Mouse (Mus musculus) stomach, embryonic 15.5 days (tissue): ENCODE results near the gene Ptms. TPM values are rescaled to one million over a fixed set of nuclear protein-coding genes. Genes with fewer than 3 reads are reported as not detected.
A peak's percentile ranks its signal among the peaks of the same experiment; 100 is the strongest.

Experiments
- ATAC-seq: fragments of 200-750 bp; cut with Nextera tagmentation; 2 replicates; pipeline ENCODE4 v1.8.0; 2017; ENCODE audit warnings: low read depth, moderate number of reproducible peaks, moderate TSS enrichment; ENCODE audit not compliant: insufficient read depth, low FRiP score
- H3K27ac ChIP-seq: fragments of 300-500 bp; sonication (generic); 2 replicates; pipeline ENCODE4 v1.5.1; 2015; ENCODE audit warnings: mild to moderate bottlenecking, inconsistent platforms
- H3K27me3 ChIP-seq: fragments of 300-500 bp; sonication (generic); replicated peaks from 2 replicates; pipeline ENCODE4 v1.6.1; 2015; ENCODE audit warnings: inconsistent platforms
- H3K36me3 ChIP-seq: fragments of 300-500 bp; sonication (generic); 2 replicates; pipeline ENCODE4 v1.6.1; 2015; ENCODE audit warnings: inconsistent platforms
- H3K4me1 ChIP-seq: fragments of 300-500 bp; sonication (generic); 2 replicates; pipeline ENCODE4 v1.6.1; 2015; ENCODE audit warnings: inconsistent platforms
- H3K4me2 ChIP-seq: fragments of 300-500 bp; sonication (generic); 2 replicates; pipeline ENCODE4 v1.6.1; 2015; ENCODE audit warnings: mild to moderate bottlenecking, inconsistent platforms
- H3K4me3 ChIP-seq: fragments of 300-500 bp; sonication (generic); replicated peaks from 2 replicates; pipeline ENCODE4 v1.5.1; 2015; ENCODE audit warnings: inconsistent platforms
- H3K9ac ChIP-seq: fragments of 300-500 bp; sonication (generic); 2 replicates; pipeline ENCODE4 v1.6.1; 2015; ENCODE audit warnings: inconsistent platforms
- H3K9me3 ChIP-seq: fragments of 300-500 bp; sonication (generic); 2 replicates; pipeline ENCODE4 v1.6.1; 2016; ENCODE audit warnings: inconsistent platforms
- whole genome bisulfite sequencing: fragments of 180-500 bp; shearing (Covaris S2); methylation state at CpG from one replicate; pipeline ENCODE4 v1.1.7; 2015; 5-methylcytosine and 5-hydroxymethylcytosine counted together
- polyA plus RNA-seq: library from polyadenylated mRNA; unstranded; fragments of >200 nt; fragmentation: Nextera tagmentation; extraction: Ambion mirVana; gene quantifications from 2 replicates; pipeline ENCODE4 v1.2.1, GENCODE M21; 2015

The Ptms gene
- 322 and 340 TPM in 2 replicates for polyA plus RNA-seq

DNA sequence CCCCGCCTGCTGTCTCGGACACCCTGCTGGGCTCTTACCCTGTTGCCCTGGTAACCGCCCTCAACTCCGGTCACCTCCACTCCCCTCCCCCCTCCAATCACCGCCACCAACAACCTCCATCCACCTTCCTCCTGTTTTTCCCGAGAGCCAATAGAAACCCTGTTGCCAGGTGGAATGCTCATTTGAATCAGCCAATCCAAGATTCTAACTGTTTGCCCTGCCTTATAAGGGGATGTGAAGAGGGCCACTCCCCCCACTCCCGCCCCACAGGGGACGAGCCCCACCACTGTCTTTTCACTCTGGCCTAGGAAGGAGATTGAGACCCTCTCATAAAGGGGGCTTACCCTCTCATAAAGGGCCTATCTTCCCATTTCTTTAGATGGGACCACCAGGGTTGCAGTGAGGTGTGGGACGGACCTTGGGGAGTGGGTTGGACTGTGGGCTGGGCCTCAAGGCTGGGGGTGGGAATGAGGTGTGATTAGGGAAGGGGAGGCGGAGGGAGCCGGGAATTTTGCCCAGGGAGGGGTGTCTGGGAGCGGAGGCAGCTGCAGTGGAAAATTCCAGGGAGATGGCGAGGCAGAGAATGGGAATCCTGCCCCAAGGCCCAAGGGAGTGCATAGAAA, at the start of gene Ptms:
Gene Ptms (minus strand): TSS at position 409 of the 623 bp plus-strand sequence.
- Histone ChIP-seq H3K27ac (peak within 1 kb of the TSS; percentile 100), H3K4me1 (peaks cover 38% of the 10 kb centered on the region), H3K4me3 (peak within 1 kb of the TSS; percentile 29), H3K9ac (no peak within 1 kb of the TSS), H3K9me3 (no peaks in the 10 kb centered on the region), H3K36me3 (no peaks in the 10 kb centered on the region), H3K4me2 (peak within 1 kb of the TSS; percentile 75), H3K27me3 (no peaks in the 10 kb centered on the region)
- WGBS = 3% methylated on average over 13 of the region's 13 CpGs
- ATAC-seq = peak; percentile 82

- H3K9ac ChIP-seq = no peak overlapping the region
- H3K4me2 ChIP-seq = no peak overlapping the region
- no peaks in the 10 kb centered on the region for H3K9me3 ChIP-seq
- no peaks in the 10 kb centered on the region for H3K36me3 ChIP-seq
- WGBS = 64% methylated on average over 4 of the region's 4 CpGs
- no peak overlapping the region for H3K4me3 ChIP-seq
- no peaks in the 10 kb centered on the region for H3K27me3 ChIP-seq
- no peak for ATAC-seq
- no peak overlapping the region for H3K27ac ChIP-seq
- peaks cover 6% of the 10 kb centered on the region for H3K4me1 ChIP-seq
These were observed 47.9 kb upstream of the Ptms start for GRCm38 (mm10) chr6:124967766-124968165.

GRCm38 (mm10) chr6:124966466-124967118, 46.7 kb upstream of the Ptms start:
- Histone ChIP-seq H3K27ac (no peak overlapping the region), H3K4me2 (peak overlapping the region; percentile 95), H3K27me3 (no peaks in the 10 kb centered on the region), H3K4me1 (peaks cover 6% of the 10 kb centered on the region), H3K36me3 (peaks cover 2% of the 10 kb centered on the region; the same call in 1 of the 2 replicates), H3K9ac (no peak overlapping the region), H3K4me3 (peak overlapping the region; percentile 74; the same call in 1 of the 2 replicates), H3K9me3 (no peaks in the 10 kb centered on the region)
- no peak for ATAC-seq
- 93% methylated on average over 7 of the region's 7 CpGs for WGBS

- peaks cover 8% of the 10 kb centered on the region for H3K36me3 ChIP-seq
These were observed 45.8 kb upstream of the Ptms start for GRCm38 (mm10) chr6:124965747-124966146.

DNA sequence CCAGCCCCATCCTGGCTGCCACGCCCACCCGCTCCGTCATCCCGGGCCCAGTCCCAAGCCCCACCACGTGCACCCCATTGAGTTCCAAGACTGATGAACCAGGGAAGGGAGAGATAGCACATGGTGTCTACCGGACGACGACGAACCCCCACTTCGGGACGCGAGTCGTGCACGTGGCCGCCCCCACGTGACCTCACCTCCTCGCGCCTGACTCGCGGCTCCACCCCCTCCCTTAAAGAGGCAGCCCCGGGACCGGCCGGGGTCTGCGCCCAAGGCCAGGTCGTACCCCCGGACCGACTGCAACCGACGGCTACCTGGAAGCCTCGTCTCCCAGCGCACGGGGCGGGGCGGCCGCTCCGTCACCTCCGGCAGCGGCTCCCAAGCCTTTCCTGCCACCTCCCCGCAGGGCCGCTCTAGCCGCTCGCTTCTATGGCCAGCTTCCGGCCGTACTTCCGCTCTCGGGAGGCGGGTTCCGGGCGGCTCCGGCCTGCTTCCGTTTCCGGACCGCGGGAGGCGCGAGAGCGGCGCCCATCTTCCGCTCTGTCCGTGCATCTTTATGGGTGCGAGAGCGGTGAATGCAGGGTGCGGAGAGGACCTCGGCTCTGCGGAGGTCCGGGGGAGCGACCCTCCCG, 45.3 kb upstream of the Ptms start, which contains the start of gene Cops7a:
Gene Cops7a (minus strand): TSS at position 451 of the 632 bp plus-strand sequence.
- H3K4me3 ChIP-seq = peak within 1 kb of the TSS; percentile 74
- H3K9me3 ChIP-seq = no peaks in the 10 kb centered on the region
- peak within 1 kb of the TSS; percentile 89 for H3K27ac ChIP-seq
- under 1% methylated on average over 66 of the region's 68 CpGs for WGBS
- peaks cover 6% of the 10 kb centered on the region for H3K4me1 ChIP-seq
- H3K27me3 ChIP-seq = no peaks in the 10 kb centered on the region
- peaks cover 10% of the 10 kb centered on the region for H3K36me3 ChIP-seq
- peak within 1 kb of the TSS; percentile 73 for H3K9ac ChIP-seq
- H3K4me2 ChIP-seq = peak within 1 kb of the TSS; percentile 95
- peak; percentile 94 for ATAC-seq

More at GRCm38 (mm10) chr6:124965747-124966146, 45.8 kb upstream of the Ptms start:
- no peaks in the 10 kb centered on the region for H3K9me3 ChIP-seq
- peak overlapping the region; percentile 95 for H3K4me2 ChIP-seq
- WGBS = 12% methylated on average over 15 of the region's 15 CpGs
- peak overlapping the region; percentile 73 for H3K9ac ChIP-seq
- no peaks in the 10 kb centered on the region for H3K27me3 ChIP-seq
- peak overlapping the region; percentile 89 for H3K27ac ChIP-seq
- ATAC-seq = no peak
- peaks cover 6% of the 10 kb centered on the region for H3K4me1 ChIP-seq
- peak overlapping the region; percentile 74 for H3K4me3 ChIP-seq

GRCm38 (mm10) chr6:124964638-124965037, 44.7 kb upstream of the Ptms start:
- peaks cover 16% of the 10 kb centered on the region for H3K36me3 ChIP-seq
- peak; percentile 5; the same call in 1 of the 2 replicates for ATAC-seq
- WGBS = 28% methylated on average over 16 of the region's 16 CpGs

GRCm38 (mm10) chr6:124961021-124961420, 41.1 kb upstream of the Ptms start:
- no peak overlapping the region for H3K9ac ChIP-seq
- H3K4me2 ChIP-seq = no peak overlapping the region
- H3K27ac ChIP-seq = no peak overlapping the region
- H3K4me1 ChIP-seq = peaks cover 6% of the 10 kb centered on the region
- no peaks in the 10 kb centered on the region for H3K9me3 ChIP-seq
- no peak for ATAC-seq
- peaks cover 29% of the 10 kb centered on the region for H3K36me3 ChIP-seq
- no peaks in the 10 kb centered on the region for H3K27me3 ChIP-seq
- WGBS = 88% methylated on average over 12 of the region's 12 CpGs
- H3K4me3 ChIP-seq = no peak overlapping the region

More at GRCm38 (mm10) chr6:124964638-124965037, 44.7 kb upstream of the Ptms start:
- Histone ChIP-seq H3K4me3 (peak overlapping the region; percentile 74), H3K9ac (peak overlapping the region; percentile 63; the same call in 1 of the 2 replicates), H3K27ac (peak overlapping the region; percentile 89; the same call in 1 of the 2 replicates), H3K4me2 (peak overlapping the region; percentile 95), H3K9me3 (no peaks in the 10 kb centered on the region), H3K4me1 (peaks cover 6% of the 10 kb centered on the region), H3K27me3 (no peaks in the 10 kb centered on the region)

GRCm38 (mm10) chr6:124959960-124960359, 40.1 kb upstream of the Ptms start:
- 92% methylated on average over 13 of the region's 13 CpGs for WGBS
- H3K27me3 ChIP-seq = no peaks in the 10 kb centered on the region
- no peak for ATAC-seq
- peaks cover 6% of the 10 kb centered on the region for H3K4me1 ChIP-seq
- no peak overlapping the region for H3K27ac ChIP-seq
- no peaks in the 10 kb centered on the region for H3K9me3 ChIP-seq
- peaks cover 29% of the 10 kb centered on the region for H3K36me3 ChIP-seq
- no peak overlapping the region for H3K4me2 ChIP-seq
- no peak overlapping the region for H3K4me3 ChIP-seq
- no peak overlapping the region for H3K9ac ChIP-seq

- Histone ChIP-seq H3K27me3 (no peaks in the 10 kb centered on the region), H3K4me3 (no peak overlapping the region), H3K9ac (no peak overlapping the region), H3K4me1 (no peaks in the 10 kb centered on the region), H3K9me3 (no peaks in the 10 kb centered on the region), H3K36me3 (peaks cover 33% of the 10 kb centered on the region), H3K4me2 (no peak overlapping the region), H3K27ac (no peak overlapping the region)
- WGBS = 83% methylated on average over 2 of the region's 3 CpGs
- no peak for ATAC-seq
These were observed 38.2 kb upstream of the Ptms start for GRCm38 (mm10) chr6:124958127-124958526.

GRCm38 (mm10) chr6:124955212-124955611, 35.3 kb upstream of the Ptms start:
- H3K4me3 ChIP-seq = no peak overlapping the region
- H3K4me1 ChIP-seq = no peaks in the 10 kb centered on the region
- H3K9ac ChIP-seq = no peak overlapping the region
- H3K9me3 ChIP-seq = no peaks in the 10 kb centered on the region
- no peaks in the 10 kb centered on the region for H3K27me3 ChIP-seq
- no peak overlapping the region for H3K27ac ChIP-seq
- no peak for ATAC-seq
- 90% methylated on average over 4 of the region's 4 CpGs for WGBS
- peaks cover 23% of the 10 kb centered on the region for H3K36me3 ChIP-seq
- no peak overlapping the region for H3K4me2 ChIP-seq

- Histone ChIP-seq H3K4me3 (no peak overlapping the region), H3K36me3 (peaks cover 12% of the 10 kb centered on the region), H3K4me1 (no peaks in the 10 kb centered on the region), H3K27ac (no peak overlapping the region), H3K27me3 (no peaks in the 10 kb centered on the region), H3K9me3 (no peaks in the 10 kb centered on the region), H3K4me2 (no peak overlapping the region), H3K9ac (no peak overlapping the region)
- ATAC-seq = no peak
- WGBS = 91% methylated on average over 2 of the region's 2 CpGs
These were observed 34.2 kb upstream of the Ptms start for GRCm38 (mm10) chr6:124953991-124954715.
